8 mouse cellular contexts compared by ENCODE assay signal in genomic region chr6:121184198-121185140, GRCm38 (mm10). TPM values are rescaled to one million over a fixed set of nuclear protein-coding genes. Genes with fewer than 3 reads are reported as not detected.
A peak's percentile ranks its signal among the peaks of the same experiment; 100 is the strongest.
DNase-seq lines count a peak whose midpoint lies in the region; ATAC-seq and TF ChIP-seq lines count a peak whose summit lies in the region.

No protein-coding gene starts in this region.

- intact Hi-C loops in heart, adult 2 months (cut with DNase I): loop anchor here (2.0 to 5.0 kb wide), 3 partner anchors 63 to 348 kb away; partner anchors contain the start of gene Usp18

- TF ChIP-seq EP300 in heart, adult 2 months (IDR thresholded peaks at IDR 0.05; ENCODE audit: insufficient read depth, low read depth, low read length): peak; percentile 58; the same call in 1 of the 2 replicates

- H3K4me3 ChIP-seq in cortical plate, adult 2 months (ENCODE audit: insufficient read depth, low read length): peak overlapping the region; percentile 53
- peak overlapping the region; percentile 89 for H3K4me3 ChIP-seq in heart, adult 2 months
- H3K4me3 ChIP-seq in kidney, adult 2 months (ENCODE audit: insufficient read depth, low read depth, low read length): peak overlapping the region; percentile 79
- H3K4me3 ChIP-seq in liver, embryonic 11.5 days (ENCODE audit: low read depth, low read length): peak overlapping the region; percentile 70
- peak overlapping the region; percentile 84 for H3K4me3 ChIP-seq in stomach, embryonic 16.5 days (replicated peaks; ENCODE audit: low read length)

- DNase-seq in A20 (ENCODE audit: low read depth, low spot score): peak; percentile 85
- DNase-seq in T-cell, adult 2 months (ENCODE audit: low spot score): peak; percentile 75
- peak; percentile 46 to 61 for DNase-seq in heart, adult 2 months
- DNase-seq in kidney, adult 2 months: peak; percentile 72
- DNase-seq in liver, embryonic 11.5 days (ENCODE audit: low spot score): peak; percentile 56

- no peaks in the 10 kb centered on the region for H3K9me3 ChIP-seq in liver, embryonic 11.5 days (ENCODE audit: control insufficient read depth, low read length)
- H3K9me3 ChIP-seq in stomach, embryonic 16.5 days (replicated peaks; ENCODE audit: control insufficient read depth, low read length): no peaks in the 10 kb centered on the region

- no peaks in the 10 kb centered on the region for H3K79me2 ChIP-seq in heart, adult 2 months (replicated peaks; ENCODE audit: control insufficient read depth, insufficient read depth, low read length)

- no peaks in the 10 kb centered on the region for H3K36me3 ChIP-seq in heart, adult 2 months (ENCODE audit: control insufficient read depth, insufficient read depth, low read length)
- H3K36me3 ChIP-seq in kidney, adult 2 months (ENCODE audit: control insufficient read depth, insufficient read depth, low read length): no peaks in the 10 kb centered on the region; the same call in 1 of the 2 replicates
- H3K36me3 ChIP-seq in liver, embryonic 11.5 days (ENCODE audit: control insufficient read depth, insufficient read depth, low read length): peaks cover 9% of the 10 kb centered on the region; the same call in 1 of the 2 replicates
- H3K36me3 ChIP-seq in stomach, embryonic 16.5 days (ENCODE audit: control insufficient read depth, insufficient read depth, low read length): peaks cover 10% of the 10 kb centered on the region

- H3K27me3 ChIP-seq in heart, adult 2 months (ENCODE audit: control insufficient read depth, insufficient read depth, low read length): no peaks in the 10 kb centered on the region
- no peaks in the 10 kb centered on the region for H3K27me3 ChIP-seq in kidney, adult 2 months (replicated peaks; ENCODE audit: control insufficient read depth, insufficient read depth, low read length)
- H3K27me3 ChIP-seq in liver, embryonic 11.5 days (replicated peaks; ENCODE audit: control insufficient read depth, insufficient read depth, low read length): no peaks in the 10 kb centered on the region
- H3K27me3 ChIP-seq in stomach, embryonic 16.5 days (ENCODE audit: control insufficient read depth, insufficient read depth, low read length): no peaks in the 10 kb centered on the region

- peaks cover 2% of the 10 kb centered on the region; the same call in 1 of the 2 replicates for H3K4me1 ChIP-seq in cortical plate, adult 2 months (ENCODE audit: control insufficient read depth, insufficient read depth, low read length)
- H3K4me1 ChIP-seq in heart, adult 2 months (ENCODE audit: control insufficient read depth, insufficient read depth, low read length): peaks cover 4% of the 10 kb centered on the region; the same call in 1 of the 2 replicates
- H3K4me1 ChIP-seq in kidney, adult 2 months (ENCODE audit: control insufficient read depth, insufficient read depth, low read length): peaks cover 9% of the 10 kb centered on the region; the same call in 1 of the 2 replicates
- H3K4me1 ChIP-seq in liver, embryonic 11.5 days (replicated peaks; ENCODE audit: control insufficient read depth, insufficient read depth, low read length): no peaks in the 10 kb centered on the region; the same call in 1 of the 2 replicates
- peaks cover 19% of the 10 kb centered on the region for H3K4me1 ChIP-seq in stomach, embryonic 16.5 days (ENCODE audit: control insufficient read depth, insufficient read depth, low read length)

- peak overlapping the region; percentile 81 for H3K9ac ChIP-seq in heart, adult 2 months (ENCODE audit: low read depth, low read length)
- peak overlapping the region; percentile 74 for H3K9ac ChIP-seq in liver, embryonic 11.5 days (ENCODE audit: low read depth, low read length)
- peak overlapping the region; percentile 87 for H3K9ac ChIP-seq in stomach, embryonic 16.5 days (ENCODE audit: low read length)

- peak; percentile 82 for TF ChIP-seq CTCF in cortical plate, adult 2 months (IDR thresholded peaks at IDR 0.05; ENCODE audit: extremely low read depth, insufficient read depth, low read length)
- peak; percentile 84 for TF ChIP-seq CTCF in heart, adult 2 months (IDR thresholded peaks at IDR 0.05)
- TF ChIP-seq CTCF in kidney, adult 2 months (conservative IDR thresholded peaks at IDR 0.05; ENCODE audit: insufficient read depth, insufficient read length, low read depth, low read length): peak; percentile 81

- 3% methylated on average over 35 of the region's 35 CpGs for WGBS in heart, adult 2 months
- WGBS in kidney, adult 2 months: 2% methylated on average over 35 of the region's 35 CpGs
- 2% methylated on average over 35 of the region's 35 CpGs for WGBS in liver, embryonic 11.5 days
- 2% methylated on average over 35 of the region's 35 CpGs for WGBS in stomach, embryonic 16.5 days

- ATAC-seq in liver, embryonic 11.5 days (replicated peaks; ENCODE audit: low FRiP score): peak; percentile 86
- ATAC-seq in monocyte, adult 5-6 weeks (replicated peaks; ENCODE audit: insufficient number of reproducible peaks, low FRiP score, low TSS enrichment, poor library complexity, severe bottlenecking): peak; percentile 64
- ATAC-seq in stomach, embryonic 16.5 days (ENCODE audit: insufficient read depth, low FRiP score): peak; percentile 74

- no peak for TF ChIP-seq POLR2A in cortical plate, adult 2 months (IDR thresholded peaks at IDR 0.05; ENCODE audit: extremely low read depth, insufficient read depth, low read length)
- TF ChIP-seq POLR2A in heart, adult 2 months (IDR thresholded peaks at IDR 0.05; ENCODE audit: insufficient read depth, low read depth, low read length): no peak
- no peak for TF ChIP-seq POLR2A in kidney, adult 2 months (IDR thresholded peaks at IDR 0.05; ENCODE audit: low read depth, low read length)

- peak overlapping the region; percentile 93 for H3K4me2 ChIP-seq in liver, embryonic 11.5 days
- peak overlapping the region; percentile 93 for H3K4me2 ChIP-seq in stomach, embryonic 16.5 days (ENCODE audit: low read depth, low read length)

- no peak overlapping the region for H3K27ac ChIP-seq in cortical plate, adult 2 months (ENCODE audit: insufficient read depth, low read length)
- peak overlapping the region; percentile 78 for H3K27ac ChIP-seq in heart, adult 2 months
- peak overlapping the region; percentile 55 for H3K27ac ChIP-seq in kidney, adult 2 months (ENCODE audit: insufficient read depth, low read depth, low read length)
- H3K27ac ChIP-seq in liver, embryonic 11.5 days (ENCODE audit: low read depth, low read length): no peak overlapping the region
- H3K27ac ChIP-seq in stomach, embryonic 16.5 days (ENCODE audit: low read length): peak overlapping the region; percentile 90

RNA-seq across cellular contexts. Expression of gene Pex26, which starts 1.0 kb away (rescaled TPM):
- polyA plus RNA-seq in cortical plate, adult 2 months (2012; rRNA removed): 15.4 and 15.6 TPM in 2 replicates
- total RNA-seq in heart, adult 2 months (2021): 1 to 10 TPM; 6.0 TPM
- 8.3 and 10.9 TPM in 2 replicates for polyA plus RNA-seq in heart, adult 2 months (2012; rRNA removed)
- 21.0 and 24.2 TPM in 2 replicates for polyA plus RNA-seq in kidney, adult 2 months (2012; rRNA removed)
- 6.0 and 6.3 TPM in 2 replicates for polyA plus RNA-seq in liver, embryonic 11.5 days (2014; fragmentation: Nextera tagmentation; extraction: Ambion mirVana)
- 4.0 to 9.1 TPM (median 4.9 TPM) in 3 replicates for total RNA-seq in monocyte, adult 5-6 weeks (2017)
- polyA plus RNA-seq in stomach, embryonic 16.5 days (2015; fragmentation: Nextera tagmentation; extraction: Ambion mirVana): 14.0 and 14.6 TPM in 2 replicates

RNA-seq across cellular contexts. Expression of gene Tuba8, which starts 26.0 kb away (rescaled TPM):
- polyA plus RNA-seq in cortical plate, adult 2 months (2012; rRNA removed): 5.4 and 5.8 TPM in 2 replicates
- total RNA-seq in heart, adult 2 months (2021): 100 to 1,000 TPM; 192 to 198 TPM
- 71.6 and 81.9 TPM in 2 replicates for polyA plus RNA-seq in heart, adult 2 months (2012; rRNA removed)
- 0.94 and 2.5 TPM in 2 replicates for polyA plus RNA-seq in kidney, adult 2 months (2012; rRNA removed)
- polyA plus RNA-seq in liver, embryonic 11.5 days (2014; fragmentation: Nextera tagmentation; extraction: Ambion mirVana): 10.5 and 11.5 TPM in 2 replicates
- total RNA-seq in monocyte, adult 5-6 weeks (2017): 1.1 to 3.4 TPM (median 2.6 TPM) in 3 replicates
- 0.74 and 0.81 TPM in 2 replicates for polyA plus RNA-seq in stomach, embryonic 16.5 days (2015; fragmentation: Nextera tagmentation; extraction: Ambion mirVana)

RNA-seq across cellular contexts. Expression of gene Mical3, which starts 53.7 kb away (rescaled TPM):
- 67.4 and 69.0 TPM in 2 replicates for polyA plus RNA-seq in cortical plate, adult 2 months (2012; rRNA removed)
- total RNA-seq in heart, adult 2 months (2021): 100 to 1,000 TPM; 114 to 127 TPM
- polyA plus RNA-seq in heart, adult 2 months (2012; rRNA removed): 52.1 and 69.0 TPM in 2 replicates
- polyA plus RNA-seq in kidney, adult 2 months (2012; rRNA removed): 16.1 and 17.5 TPM in 2 replicates
- polyA plus RNA-seq in liver, embryonic 11.5 days (2014; fragmentation: Nextera tagmentation; extraction: Ambion mirVana): 16.6 and 20.2 TPM in 2 replicates
- total RNA-seq in monocyte, adult 5-6 weeks (2017): 1.3 to 2.9 TPM (median 2.6 TPM) in 3 replicates
- polyA plus RNA-seq in stomach, embryonic 16.5 days (2015; fragmentation: Nextera tagmentation; extraction: Ambion mirVana): 8.9 and 11.5 TPM in 2 replicates

Comparison
In these comparisons a context has a peak if more than half of its experiments do, and no peak if none do; other contexts are left out.
1. H3K27ac ChIP-seq: peak in heart, adult 2 months (single experiment), kidney, adult 2 months (single experiment) and stomach, embryonic 16.5 days (single experiment); none in cortical plate, adult 2 months (single experiment) and liver, embryonic 11.5 days (single experiment).
2. Peak in every context shown above with its lines, with median percentiles within 50 percentile points of each other: DNase-seq, H3K4me3 ChIP-seq, CTCF ChIP-seq, H3K9ac ChIP-seq and ATAC-seq.